Mouse (Mus musculus) C2C12 (cell line): ENCODE measurements around the gene Lrrc63.

ENCODE experiments used
- CTCF ChIP-seq: IDR thresholded peaks from one replicate; pipeline ENCODE4 v1.5.1; 2011; ENCODE audit not compliant: control insufficient read depth, insufficient read depth, insufficient read length
- USF1 ChIP-seq: IDR thresholded peaks from one replicate; pipeline ENCODE4 v1.6.1; 2011; ENCODE audit warnings: low read depth, mild to moderate bottlenecking, control low read depth, moderate library complexity

- no peak for TF ChIP-seq CTCF
- TF ChIP-seq USF1, result no peak
Measured at GRCm38 (mm10) chr14:75065211-75065610, 65.5 kb downstream of the Lrrc63 start.
